Mouse (Mus musculus) midbrain, embryonic 11.5 days (tissue): ENCODE results near the gene Hapln4. TPM values are rescaled to one million over a fixed set of nuclear protein-coding genes. Genes with fewer than 3 reads are reported as not detected.

Experiments
- ATAC-seq: fragments of 200-750 bp; cut with Nextera tagmentation; 2 replicates; pipeline ENCODE4 v1.8.0; 2017; ENCODE audit warnings: moderate TSS enrichment, moderate library complexity; ENCODE audit not compliant: low FRiP score
- DNase-seq: peaks from one replicate; pipeline ENCODE4 v3.0.0; 2015; ENCODE audit warnings: low spot score; ENCODE audit errors: missing footprints
- H3K27ac ChIP-seq: fragments of 300-500 bp; sonication (generic); 2 replicates; pipeline ENCODE4 v1.5.1; 2014; ENCODE audit warnings: low read depth, low read length
- H3K27me3 ChIP-seq: fragments of 300-500 bp; sonication (generic); 2 replicates; pipeline ENCODE4 v1.6.1; 2014; ENCODE audit warnings: mild to moderate bottlenecking, low read length, moderate library complexity, mixed read lengths; ENCODE audit not compliant: control insufficient read depth, insufficient read depth
- H3K36me3 ChIP-seq: fragments of 300-500 bp; sonication (generic); 2 replicates; pipeline ENCODE4 v1.6.1; 2014; ENCODE audit warnings: mild to moderate bottlenecking, low read length, moderate library complexity, mixed read lengths; ENCODE audit not compliant: control insufficient read depth, insufficient read depth
- H3K4me1 ChIP-seq: fragments of 300-500 bp; sonication (generic); 2 replicates; pipeline ENCODE4 v1.6.1; 2014; ENCODE audit warnings: low read length; ENCODE audit not compliant: control insufficient read depth, insufficient read depth
- H3K4me2 ChIP-seq: fragments of 300-500 bp; sonication (generic); 2 replicates; pipeline ENCODE4 v1.6.1; 2014; ENCODE audit warnings: mild to moderate bottlenecking, moderate library complexity
- H3K4me3 ChIP-seq: fragments of 300-500 bp; sonication (generic); 2 replicates; pipeline ENCODE4 v1.5.1; 2014; ENCODE audit warnings: low read depth, low read length
- H3K9ac ChIP-seq: fragments of 300-500 bp; sonication (generic); 2 replicates; pipeline ENCODE4 v1.6.1; 2014; ENCODE audit warnings: low read length
- H3K9me3 ChIP-seq: fragments of 300-500 bp; sonication (generic); 2 replicates; pipeline ENCODE4 v1.6.1; 2016; ENCODE audit warnings: low read length; ENCODE audit not compliant: control insufficient read depth
- WGBS: fragments of 180-500 bp; shearing (Covaris S2); extraction: QIAGEN DNeasy Blood & Tissue Kit; methylation state at CpG from one replicate; pipeline ENCODE4 v1.1.7; 2014; 5-methylcytosine and 5-hydroxymethylcytosine counted together
- polyA plus RNA-seq: library from polyadenylated mRNA; unstranded; fragments of >200 nt; fragmentation: Nextera tagmentation; extraction: Ambion mirVana; gene quantifications from 2 replicates; pipeline ENCODE4 v1.2.1, GENCODE M21; 2014

The Hapln4 gene
- polyA plus RNA-seq, 1 experiment from 2014 or later, result 0.22 TPM

- peaks cover 4% of the 10 kb centered on the region for H3K4me1 ChIP-seq
- no peak overlapping the region for H3K4me2 ChIP-seq
- no peak overlapping the region for H3K4me3 ChIP-seq
- no peak overlapping the region for H3K27ac ChIP-seq
- no peaks in the 10 kb centered on the region for H3K27me3 ChIP-seq
- WGBS, result 74% methylated on average over 9 of the region's 9 CpGs
- peaks cover 4% of the 10 kb centered on the region for H3K36me3 ChIP-seq
- DNase-seq (no peak), ATAC-seq (no peak)
- H3K9ac ChIP-seq, result no peak overlapping the region
- no peaks in the 10 kb centered on the region for H3K9me3 ChIP-seq
These were observed 46.2 kb downstream of the Hapln4 start for GRCm38 (mm10) chr8:70129309-70129952.

GRCm38 (mm10) chr8:70130066-70130465, 46.8 kb downstream of the Hapln4 start:
- no peaks in the 10 kb centered on the region for H3K27me3 ChIP-seq
- peaks cover 4% of the 10 kb centered on the region for H3K4me1 ChIP-seq
- no peak overlapping the region for H3K9ac ChIP-seq
- no peak overlapping the region for H3K27ac ChIP-seq
- no peaks in the 10 kb centered on the region for H3K9me3 ChIP-seq
- no peak overlapping the region for H3K4me2 ChIP-seq
- no peak for DNase-seq
- no peak for ATAC-seq
- H3K4me3 ChIP-seq, result no peak overlapping the region
- WGBS, result 71% methylated on average over 3 of the region's 3 CpGs
- peaks cover 4% of the 10 kb centered on the region for H3K36me3 ChIP-seq

GRCm38 (mm10) chr8:70131166-70131883, 48.1 kb downstream of the Hapln4 start, which contains the start of gene Nr2c2ap:
Gene Nr2c2ap (plus strand): TSS chr8:70131333.
- Histone ChIP-seq H3K4me2 (peak within 1 kb of the TSS; percentile 68), H3K9me3 (no peaks in the 10 kb centered on the region), H3K27ac (no peak within 1 kb of the TSS), H3K9ac (peak within 1 kb of the TSS; percentile 76), H3K4me1 (peaks cover 4% of the 10 kb centered on the region), H3K36me3 (peaks cover 4% of the 10 kb centered on the region), H3K4me3 (peak within 1 kb of the TSS; percentile 69), H3K27me3 (no peaks in the 10 kb centered on the region)
- peak; percentile 90 for ATAC-seq
- WGBS, result 1% methylated on average over 37 of the region's 37 CpGs
- peak; percentile 98 for DNase-seq

GRCm38 (mm10) chr8:70134086-70134485, 50.8 kb downstream of the Hapln4 start:
- no peak for ATAC-seq
- DNase-seq, result peak; percentile 14
- peaks cover 4% of the 10 kb centered on the region for H3K36me3 ChIP-seq
- no peaks in the 10 kb centered on the region for H3K9me3 ChIP-seq
- no peak overlapping the region for H3K27ac ChIP-seq
- H3K4me2 ChIP-seq, result no peak overlapping the region
- 92% methylated on average over 5 of the region's 5 CpGs for WGBS
- H3K4me1 ChIP-seq, result peaks cover 12% of the 10 kb centered on the region
- H3K9ac ChIP-seq, result no peak overlapping the region
- H3K4me3 ChIP-seq, result no peak overlapping the region
- H3K27me3 ChIP-seq, result no peaks in the 10 kb centered on the region

- Histone ChIP-seq H3K36me3 (peaks cover 4% of the 10 kb centered on the region), H3K4me3 (no peak overlapping the region), H3K27ac (no peak overlapping the region), H3K9ac (no peak overlapping the region), H3K9me3 (no peaks in the 10 kb centered on the region), H3K4me2 (no peak overlapping the region), H3K27me3 (no peaks in the 10 kb centered on the region), H3K4me1 (peaks cover 12% of the 10 kb centered on the region)
- DNase-seq (no peak), ATAC-seq (no peak)
- 94% methylated on average over 9 of the region's 9 CpGs for WGBS
These were observed 51.7 kb downstream of the Hapln4 start for GRCm38 (mm10) chr8:70134931-70135330.

GRCm38 (mm10) chr8:70136591-70136990, 53.3 kb downstream of the Hapln4 start:
- peaks cover 20% of the 10 kb centered on the region for H3K4me1 ChIP-seq

GRCm38 (mm10) chr8:70137890-70138289, 54.6 kb downstream of the Hapln4 start:
- DNase-seq, result peak; percentile 28
- WGBS, result 85% methylated on average over 4 of the region's 4 CpGs
- Histone ChIP-seq H3K9me3 (no peaks in the 10 kb centered on the region), H3K36me3 (peaks cover 4% of the 10 kb centered on the region), H3K27ac (no peak overlapping the region), H3K4me1 (peaks cover 17% of the 10 kb centered on the region), H3K4me2 (peak overlapping the region; percentile 81), H3K27me3 (no peaks in the 10 kb centered on the region), H3K9ac (no peak overlapping the region; the same call in 1 of the 2 replicates), H3K4me3 (no peak overlapping the region)
- ATAC-seq, result no peak

More at GRCm38 (mm10) chr8:70136591-70136990, 53.3 kb downstream of the Hapln4 start:
- H3K9ac ChIP-seq, result no peak overlapping the region
- ATAC-seq (no peak), DNase-seq (peak; percentile 54)
- H3K27ac ChIP-seq, result no peak overlapping the region
- H3K9me3 ChIP-seq, result no peaks in the 10 kb centered on the region
- WGBS, result 79% methylated on average over 4 of the region's 4 CpGs
- H3K27me3 ChIP-seq, result no peaks in the 10 kb centered on the region
- no peak overlapping the region for H3K4me2 ChIP-seq
- H3K36me3 ChIP-seq, result peaks cover 4% of the 10 kb centered on the region
- no peak overlapping the region for H3K4me3 ChIP-seq

GRCm38 (mm10) chr8:70139026-70139857, 56.0 kb downstream of the Hapln4 start, which contains the start of the genes Rfxank, Borcs8 and Mef2b:
Gene Rfxank (minus strand): TSS chr8:70139154.
Gene Borcs8 (plus strand): TSS chr8:70139499.
Gene Mef2b (plus strand): TSS chr8:70139711.
- ATAC-seq, result peak; percentile 98
- Histone ChIP-seq H3K4me3 (peak within 1 kb of the TSS; percentile 60), H3K27ac (peak within 1 kb of the TSS; percentile 10), H3K4me2 (peak within 1 kb of the TSS; percentile 81), H3K9ac (peak within 1 kb of the TSS; percentile 74), H3K9me3 (no peaks in the 10 kb centered on the region), H3K4me1 (peaks cover 17% of the 10 kb centered on the region), H3K27me3 (no peaks in the 10 kb centered on the region), H3K36me3 (no peaks in the 10 kb centered on the region)
- DNase-seq, result peak; percentile 100
- WGBS, result under 1% methylated on average over 46 of the region's 46 CpGs
